Mouse (Mus musculus) midbrain, embryonic 12.5 days (tissue): Measurements from ENCODE around the gene Armh3. TPM values are rescaled to one million over a fixed set of nuclear protein-coding genes. Genes with fewer than 3 reads are reported as not detected.
A peak's percentile ranks its signal among the peaks of the same experiment; 100 is the strongest.
"Not testable (repeated sequence)": the region's sequence is repeated elsewhere in the genome, so short reads cannot be mapped to it uniquely, and the experiment has no call there.

Experiments used
- ATAC-seq: fragments of 200-750 bp; cut with Nextera tagmentation; 2 replicates; pipeline ENCODE4 v1.8.0; 2017; ENCODE audit warnings: low read depth, moderate TSS enrichment, moderate library complexity; ENCODE audit not compliant: low FRiP score
- H3K27ac ChIP-seq: fragments of 300-500 bp; sonication (generic); replicated peaks from 2 replicates; pipeline ENCODE4 v1.5.1; 2016; ENCODE audit warnings: mild to moderate bottlenecking
- H3K27me3 ChIP-seq: fragments of 300-500 bp; sonication (generic); 2 replicates; pipeline ENCODE4 v1.6.1; 2016; ENCODE audit warnings: mild to moderate bottlenecking
- H3K36me3 ChIP-seq: fragments of 300-500 bp; sonication (generic); 2 replicates; pipeline ENCODE4 v1.6.1; 2016
- H3K4me1 ChIP-seq: fragments of 300-500 bp; sonication (generic); 2 replicates; pipeline ENCODE4 v1.6.1; 2016
- H3K4me2 ChIP-seq: fragments of 300-500 bp; sonication (generic); replicated peaks from 2 replicates; pipeline ENCODE4 v1.6.1; 2016; ENCODE audit warnings: mild to moderate bottlenecking, moderate library complexity
- H3K4me3 ChIP-seq: fragments of 300-500 bp; sonication (generic); 2 replicates; pipeline ENCODE4 v1.5.1; 2016; ENCODE audit warnings: mild to moderate bottlenecking
- H3K9ac ChIP-seq: fragments of 300-500 bp; sonication (generic); replicated peaks from 2 replicates; pipeline ENCODE4 v1.6.1; 2016; ENCODE audit warnings: mild to moderate bottlenecking, moderate library complexity
- H3K9me3 ChIP-seq: fragments of 300-500 bp; sonication (generic); 2 replicates; pipeline ENCODE4 v1.6.1; 2016; ENCODE audit warnings: mild to moderate bottlenecking
- WGBS: fragments of 180-500 bp; shearing (Covaris S2); methylation state at CpG from one replicate; pipeline ENCODE4 v1.1.7; 2016; 5-methylcytosine and 5-hydroxymethylcytosine counted together
- polyA plus RNA-seq: library from polyadenylated mRNA; unstranded; fragments of >200 nt; fragmentation: Nextera tagmentation; extraction: Ambion mirVana; gene quantifications from 2 replicates; pipeline ENCODE4 v1.2.1, GENCODE M21; 2016

The Armh3 gene
- polyA plus RNA-seq, 1 experiment from 2014 or later: 20.9 TPM

DNA sequence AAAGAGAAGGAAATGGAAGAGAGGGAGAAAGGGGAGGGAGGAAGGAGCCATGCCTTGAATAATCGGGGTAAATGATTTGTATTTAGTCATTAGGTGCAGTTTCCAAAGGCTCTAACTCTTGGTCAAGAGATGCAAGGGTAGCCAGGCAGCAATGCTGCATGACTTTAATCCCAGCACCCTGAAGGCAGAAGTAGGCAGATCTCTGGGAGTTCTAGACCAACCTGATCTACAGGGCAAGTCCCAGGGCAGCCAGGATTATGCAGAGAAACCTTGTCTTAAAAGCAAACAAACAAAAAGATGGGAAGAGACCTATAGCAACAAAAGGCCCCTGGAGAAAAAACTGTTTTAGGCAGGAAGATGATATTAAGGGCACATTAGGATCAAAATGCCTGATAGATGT lies 1.1 kb upstream of the Armh3 start:
- H3K27me3 ChIP-seq: peaks cover 23% of the 10 kb centered on the region
- peaks cover 7% of the 10 kb centered on the region; the same call in 1 of the 2 replicates for H3K9me3 ChIP-seq
- no peak overlapping the region for H3K9ac ChIP-seq
- H3K36me3 ChIP-seq: peaks cover 10% of the 10 kb centered on the region; the same call in 1 of the 2 replicates
- no peak overlapping the region for H3K4me2 ChIP-seq
- WGBS: 63% methylated on average over 1 of the region's 1 CpGs
- no peak overlapping the region for H3K27ac ChIP-seq
- ATAC-seq: no peak
- H3K4me1 ChIP-seq: peaks cover 20% of the 10 kb centered on the region
- no peak overlapping the region for H3K4me3 ChIP-seq

DNA sequence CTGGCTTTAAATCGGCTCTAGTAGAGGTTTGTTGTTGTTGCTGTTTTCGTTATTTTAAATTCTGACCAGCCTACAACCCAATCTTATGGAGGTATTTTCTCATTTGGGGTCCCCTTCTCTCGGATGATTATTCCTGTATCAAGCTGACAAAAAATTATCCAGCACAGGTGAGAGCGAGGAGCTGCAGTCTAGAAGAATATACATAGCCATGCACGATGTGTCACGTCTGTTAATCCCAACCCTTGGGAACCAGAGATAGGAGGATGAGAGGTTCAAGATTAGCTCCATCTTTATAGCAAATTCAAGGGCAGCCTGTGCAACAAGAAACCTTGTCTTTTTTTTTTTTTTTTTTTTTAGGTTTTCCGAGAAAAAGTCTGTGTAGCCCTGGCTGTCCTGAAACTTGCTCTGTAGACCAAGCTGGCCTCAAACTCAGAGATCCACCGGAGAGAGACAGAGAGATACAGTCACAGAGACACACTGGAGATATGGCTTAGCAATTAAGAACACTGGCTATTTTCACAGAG lies 468 bp upstream of the Armh3 start:
- H3K36me3 ChIP-seq: peaks cover 10% of the 10 kb centered on the region; the same call in 1 of the 2 replicates
- no peak overlapping the region for H3K27ac ChIP-seq
- 19% methylated on average over 8 of the region's 8 CpGs for whole genome bisulfite sequencing
- 0 out of 2 replicates have a peak overlapping the region, but pooled peaks have one; percentile 28 for H3K9ac ChIP-seq
- peak overlapping the region; percentile 69 for H3K4me2 ChIP-seq
- H3K9me3 ChIP-seq: peaks cover 10% of the 10 kb centered on the region; the same call in 1 of the 2 replicates
- peak overlapping the region; percentile 77 for H3K4me3 ChIP-seq
- ATAC-seq: peak; percentile 31; the same call in 1 of the 2 replicates
- H3K27me3 ChIP-seq: peaks cover 17% of the 10 kb centered on the region
- H3K4me1 ChIP-seq: peaks cover 14% of the 10 kb centered on the region

DNA sequence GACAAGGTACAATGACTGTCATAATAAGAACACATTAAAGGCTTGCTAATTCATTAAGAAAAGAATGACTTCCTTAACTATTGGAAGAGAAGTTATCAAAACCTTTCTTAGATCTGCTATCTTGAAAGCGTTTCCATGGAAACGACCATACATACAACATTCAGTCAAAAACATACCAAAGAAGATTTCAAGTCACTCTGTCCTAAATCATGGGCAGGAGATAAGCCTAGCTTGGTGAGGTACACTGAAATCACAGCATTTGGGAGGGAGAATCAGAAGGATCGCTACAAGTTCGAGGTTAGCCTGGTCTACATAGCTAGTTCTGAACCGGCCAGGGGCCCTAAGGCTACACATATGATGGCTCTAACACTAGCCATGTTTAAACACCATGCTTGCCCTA lies 923 bp downstream of the Armh3 start:
- Histone ChIP-seq H3K4me3 (peak overlapping the region; percentile 77), H3K4me1 (peaks cover 5% of the 10 kb centered on the region; the same call in 1 of the 2 replicates), H3K27ac (no peak overlapping the region), H3K9me3 (peaks cover 10% of the 10 kb centered on the region; the same call in 1 of the 2 replicates), H3K9ac (peak overlapping the region; percentile 88), H3K36me3 (peaks cover 10% of the 10 kb centered on the region; the same call in 1 of the 2 replicates), H3K27me3 (peaks cover 4% of the 10 kb centered on the region), H3K4me2 (peak overlapping the region; percentile 69)
- no peak for ATAC-seq
- 69% methylated on average over 5 of the region's 5 CpGs for WGBS

DNA sequence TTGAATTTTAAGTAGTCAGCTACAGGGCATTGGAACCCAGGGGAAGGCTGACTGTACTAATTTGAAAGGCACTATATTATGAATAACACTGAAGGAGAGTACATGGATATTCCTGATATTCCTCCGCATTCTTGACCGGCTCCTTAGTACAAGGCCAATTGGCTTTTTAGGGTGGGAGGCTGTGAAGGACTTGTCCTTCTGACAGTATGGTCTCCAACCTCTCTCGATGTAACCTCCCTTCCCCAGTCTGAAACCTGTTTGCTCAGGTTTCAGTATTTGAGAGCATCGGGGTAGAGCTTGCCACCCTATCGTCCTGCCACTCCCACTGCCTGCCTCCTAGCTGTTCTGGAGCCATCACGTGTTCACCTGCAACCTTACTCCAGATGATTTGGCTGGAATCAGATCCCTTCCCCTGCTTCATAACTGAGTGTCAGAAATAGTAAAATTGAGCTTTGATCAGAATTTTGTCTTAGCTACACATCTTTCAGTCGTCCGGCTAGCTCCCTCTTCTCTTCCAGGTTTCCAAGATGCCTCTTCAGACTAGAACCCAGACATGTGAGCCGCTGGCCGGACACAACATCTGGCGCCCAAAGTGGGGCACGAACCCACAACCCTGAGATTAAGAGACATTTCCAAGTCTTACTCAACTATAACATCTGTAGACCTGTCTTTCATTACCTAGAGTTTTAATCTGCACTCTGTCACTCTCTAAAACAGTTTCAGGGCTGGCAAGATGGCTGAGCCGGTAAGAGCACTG lies 4.1 kb downstream of the Armh3 start:
- H3K9me3 ChIP-seq: peaks cover 10% of the 10 kb centered on the region; the same call in 1 of the 2 replicates
- WGBS: 97% methylated on average over 13 of the region's 13 CpGs
- H3K27me3 ChIP-seq: no peaks in the 10 kb centered on the region
- H3K27ac ChIP-seq: no peak overlapping the region
- no peak overlapping the region for H3K4me3 ChIP-seq
- no peak overlapping the region for H3K9ac ChIP-seq
- peaks cover 13% of the 10 kb centered on the region; the same call in 1 of the 2 replicates for H3K36me3 ChIP-seq
- H3K4me2 ChIP-seq: no peak overlapping the region
- no peak for ATAC-seq
- H3K4me1 ChIP-seq: peaks cover 5% of the 10 kb centered on the region; the same call in 1 of the 2 replicates

DNA sequence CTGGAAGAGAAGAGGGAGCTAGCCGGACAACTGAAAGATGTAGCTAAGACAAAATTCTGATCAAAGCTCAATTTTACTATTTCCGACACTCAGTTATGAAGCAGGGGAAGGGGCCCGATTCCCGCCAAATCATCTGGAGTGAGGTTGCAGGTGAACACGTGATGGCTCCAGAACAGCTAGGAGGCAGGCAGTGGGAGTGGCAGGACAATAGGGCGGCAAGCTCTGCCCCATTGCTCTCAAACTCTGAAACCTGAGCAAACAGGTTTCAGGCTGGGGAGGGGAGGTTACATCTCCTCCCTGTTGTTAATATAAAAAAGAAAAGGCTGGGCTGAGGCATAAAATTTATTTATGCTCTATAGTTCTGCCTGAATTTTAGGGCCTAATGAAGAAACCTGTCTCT lies 4.8 kb downstream of the Armh3 start:
- H3K4me1 ChIP-seq, ATAC-seq, H3K4me2 ChIP-seq, H3K4me3 ChIP-seq, H3K9me3 ChIP-seq, H3K9ac ChIP-seq, H3K27me3 ChIP-seq, H3K27ac ChIP-seq: not testable (repeated sequence)
- peaks cover 13% of the 10 kb centered on the region; the same call in 1 of the 2 replicates for H3K36me3 ChIP-seq
- 88% methylated on average over 6 of the region's 6 CpGs for WGBS

DNA sequence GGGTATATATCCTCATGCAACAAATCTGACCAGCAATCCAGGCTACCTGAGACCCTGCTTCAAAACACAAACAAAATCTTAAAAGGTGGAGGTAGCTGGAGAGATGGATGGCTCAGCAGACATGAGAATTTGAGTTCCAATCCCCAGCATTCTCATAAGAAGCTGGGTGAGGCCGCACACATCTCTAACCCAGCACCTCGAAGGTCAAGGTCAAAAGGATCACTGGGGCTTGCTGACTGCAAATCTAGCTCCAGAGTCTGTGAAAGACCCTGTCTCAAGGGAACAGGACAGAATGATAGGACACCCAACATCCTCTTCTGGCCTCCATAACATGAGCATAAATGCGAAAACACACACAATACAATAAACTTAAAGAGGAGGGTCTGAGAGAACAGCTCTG lies 7.1 kb downstream of the Armh3 start:
- Histone ChIP-seq H3K27me3 (no peaks in the 10 kb centered on the region), H3K4me2 (no peak overlapping the region), H3K27ac (no peak overlapping the region), H3K9me3 (peaks cover 10% of the 10 kb centered on the region; the same call in 1 of the 2 replicates), H3K4me1 (no peaks in the 10 kb centered on the region), H3K36me3 (peaks cover 17% of the 10 kb centered on the region; the same call in 1 of the 2 replicates), H3K4me3 (no peak overlapping the region), H3K9ac (no peak overlapping the region)
- no peak for ATAC-seq
- 98% methylated on average over 3 of the region's 3 CpGs for WGBS

DNA sequence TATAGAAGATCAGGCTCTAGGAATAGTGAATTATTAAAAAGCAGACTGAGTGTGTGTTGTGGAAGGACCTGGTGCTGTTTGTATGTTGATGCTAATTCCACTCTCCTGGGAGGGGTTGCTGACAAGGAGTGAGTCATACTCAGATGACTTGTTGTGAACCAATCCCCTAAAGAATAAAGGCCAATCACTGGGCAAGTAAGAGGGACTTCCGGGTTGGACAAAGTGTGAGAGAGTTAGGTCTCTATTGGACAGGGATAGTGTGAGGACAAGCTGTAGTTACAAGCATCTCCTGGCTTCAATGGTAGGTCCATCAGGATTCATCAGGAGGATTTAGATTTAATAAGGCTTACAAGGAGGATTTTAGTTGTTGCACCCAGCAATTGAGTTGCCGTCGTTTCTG lies 10.1 kb downstream of the Armh3 start:
- H3K9ac ChIP-seq: no peak overlapping the region
- 94% methylated on average over 3 of the region's 3 CpGs for WGBS
- no peaks in the 10 kb centered on the region for H3K9me3 ChIP-seq
- 0 out of 2 replicates have a peak, but pooled peaks cover 7% of the 10 kb centered on the region for H3K36me3 ChIP-seq
- H3K4me3 ChIP-seq: no peak overlapping the region
- H3K4me1 ChIP-seq: no peaks in the 10 kb centered on the region
- H3K4me2 ChIP-seq: no peak overlapping the region
- no peaks in the 10 kb centered on the region for H3K27me3 ChIP-seq
- no peak for ATAC-seq
- H3K27ac ChIP-seq: no peak overlapping the region

DNA sequence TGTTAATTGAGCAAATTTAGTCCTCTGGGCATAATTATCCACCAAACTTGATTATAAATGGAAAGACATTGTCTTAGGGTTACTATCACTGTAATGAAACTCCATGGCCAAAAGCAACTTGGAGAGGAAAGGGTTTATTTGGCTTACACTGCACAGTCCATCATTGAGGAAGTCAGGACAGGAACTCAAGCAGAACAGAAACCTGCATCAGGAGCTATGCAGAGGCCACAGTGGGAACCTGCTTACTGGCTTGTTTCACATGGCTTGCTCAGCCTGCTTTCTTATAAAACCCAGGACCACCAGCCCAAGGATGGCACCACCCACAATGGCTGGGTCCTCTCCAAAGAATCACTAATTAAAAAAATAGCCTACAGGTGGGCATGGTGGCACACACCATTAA lies 13.9 kb downstream of the Armh3 start:
- Histone ChIP-seq H3K9me3 (no peaks in the 10 kb centered on the region), H3K27ac (no peak overlapping the region), H3K4me3 (no peak overlapping the region), H3K4me1 (no peaks in the 10 kb centered on the region), H3K4me2 (no peak overlapping the region), H3K27me3 (no peaks in the 10 kb centered on the region), H3K9ac (no peak overlapping the region), H3K36me3 (0 out of 2 replicates have a peak, but pooled peaks cover 4% of the 10 kb centered on the region)
- no peak for ATAC-seq

DNA sequence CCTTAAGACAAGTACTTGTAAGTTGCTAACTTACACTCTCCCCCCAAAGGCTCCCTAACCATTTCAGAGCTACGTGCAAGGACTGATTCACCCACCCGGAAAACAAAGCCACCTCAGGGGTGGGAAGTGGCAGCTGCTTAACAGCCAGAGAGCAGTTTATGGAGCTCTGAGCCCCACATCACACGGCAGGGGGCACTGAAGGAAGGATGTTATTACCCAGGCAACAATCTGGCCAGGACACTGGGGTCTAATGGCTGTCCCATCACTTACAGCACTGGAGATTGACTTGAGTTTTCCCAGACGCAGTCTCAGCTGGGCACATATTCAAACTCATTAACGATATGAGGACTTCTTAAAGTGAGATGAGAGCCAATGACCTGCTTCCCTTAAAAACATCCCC lies 37.5 kb downstream of the Armh3 start:
- H3K4me3 ChIP-seq: no peak overlapping the region
- no peaks in the 10 kb centered on the region for H3K4me1 ChIP-seq
- no peaks in the 10 kb centered on the region for H3K27me3 ChIP-seq
- ATAC-seq: no peak
- 44% methylated on average over 5 of the region's 5 CpGs for WGBS
- peaks cover 25% of the 10 kb centered on the region for H3K36me3 ChIP-seq
- H3K9me3 ChIP-seq: no peaks in the 10 kb centered on the region
- H3K9ac ChIP-seq: no peak overlapping the region
- H3K27ac ChIP-seq: no peak overlapping the region
- no peak overlapping the region for H3K4me2 ChIP-seq

DNA sequence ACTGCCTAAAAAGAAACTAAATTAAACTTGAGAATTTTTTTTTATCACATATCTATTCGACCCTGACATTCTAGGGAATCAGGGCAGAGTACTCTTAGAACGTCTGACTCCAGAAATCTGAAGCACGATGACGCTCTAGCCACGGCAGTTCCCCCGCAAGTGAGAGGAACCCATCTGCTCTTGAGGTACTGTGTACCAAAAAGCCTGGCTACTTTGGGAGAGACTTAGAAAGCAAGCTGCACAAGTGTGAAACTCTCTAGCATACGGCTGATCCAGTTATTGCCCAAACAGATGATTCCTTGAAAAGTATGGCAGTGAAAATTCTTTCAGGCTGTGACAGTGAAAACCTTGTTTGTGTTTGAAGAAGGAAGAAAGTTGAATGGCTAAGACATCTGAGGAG lies 41.6 kb downstream of the Armh3 start:
- 94% methylated on average over 7 of the region's 7 CpGs for WGBS
- Histone ChIP-seq H3K9me3 (no peaks in the 10 kb centered on the region), H3K9ac (no peak overlapping the region), H3K36me3 (peaks cover 25% of the 10 kb centered on the region), H3K4me1 (no peaks in the 10 kb centered on the region), H3K4me2 (no peak overlapping the region), H3K4me3 (no peak overlapping the region), H3K27me3 (no peaks in the 10 kb centered on the region), H3K27ac (no peak overlapping the region)
- no peak for ATAC-seq

DNA sequence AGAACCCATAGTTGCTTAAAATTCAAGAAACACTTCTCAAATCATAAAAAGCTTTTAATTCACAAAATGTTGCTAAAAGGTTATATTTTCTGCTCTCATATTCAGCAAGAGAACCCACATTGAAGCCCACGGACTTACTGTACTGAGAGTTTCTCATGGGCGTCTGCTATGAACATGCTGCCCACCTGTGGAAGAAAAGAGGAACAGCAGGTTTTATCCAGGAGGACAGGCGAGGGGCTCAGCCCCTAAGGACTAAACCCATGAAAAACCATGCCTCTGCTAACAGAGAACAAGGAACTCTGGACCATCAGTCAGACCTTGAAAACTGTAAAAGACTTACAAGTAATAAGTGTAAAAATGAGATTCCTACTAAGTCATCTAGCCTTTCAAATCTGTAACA lies 45.0 kb downstream of the Armh3 start:
- no peak overlapping the region for H3K4me2 ChIP-seq
- no peak overlapping the region for H3K4me3 ChIP-seq
- no peaks in the 10 kb centered on the region for H3K4me1 ChIP-seq
- peaks cover 27% of the 10 kb centered on the region for H3K36me3 ChIP-seq
- H3K27me3 ChIP-seq: no peaks in the 10 kb centered on the region
- WGBS: 3% methylated on average over 3 of the region's 3 CpGs
- no peaks in the 10 kb centered on the region for H3K9me3 ChIP-seq
- ATAC-seq: no peak
- H3K9ac ChIP-seq: no peak overlapping the region
- H3K27ac ChIP-seq: no peak overlapping the region

DNA sequence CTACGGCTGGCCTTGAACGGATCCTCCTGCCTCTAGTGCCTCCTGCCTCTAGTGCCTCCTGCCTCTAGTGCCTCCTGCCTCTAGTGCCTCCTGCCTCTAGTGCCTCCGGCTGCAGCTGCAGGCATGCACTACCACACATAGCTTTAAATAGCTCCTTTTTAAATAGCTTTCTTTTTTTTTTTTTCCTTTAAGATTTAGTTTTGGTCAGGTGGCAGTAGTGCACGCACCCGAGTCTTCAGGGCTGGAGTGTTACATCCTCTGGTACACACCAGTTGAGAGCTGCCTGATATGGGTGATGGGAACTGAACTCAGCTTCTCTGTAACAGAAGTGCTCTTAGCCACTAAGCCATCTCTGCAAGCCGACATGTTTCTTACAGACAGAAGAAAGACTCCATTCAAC lies 49.1 kb downstream of the Armh3 start:
- H3K27me3 ChIP-seq: no peaks in the 10 kb centered on the region
- no peaks in the 10 kb centered on the region for H3K9me3 ChIP-seq
- H3K4me1 ChIP-seq: no peaks in the 10 kb centered on the region
- H3K4me3 ChIP-seq: no peak overlapping the region
- H3K27ac ChIP-seq: no peak overlapping the region
- peaks cover 43% of the 10 kb centered on the region for H3K36me3 ChIP-seq
- WGBS: 90% methylated on average over 6 of the region's 6 CpGs
- no peak overlapping the region for H3K9ac ChIP-seq
- ATAC-seq: no peak
- H3K4me2 ChIP-seq: no peak overlapping the region
